Mouse (Mus musculus) stomach, embryonic 14.5 days (tissue): ENCODE measurements around the gene B3galnt1. TPM values are rescaled to one million over a fixed set of nuclear protein-coding genes. Genes with fewer than 3 reads are reported as not detected.

ENCODE experiments used
- ATAC-seq: fragments of 200-750 bp; cut with Nextera tagmentation; 2 replicates; pipeline ENCODE4 v1.8.0; 2017; ENCODE audit warnings: low read depth, moderate TSS enrichment; ENCODE audit not compliant: insufficient number of reproducible peaks, insufficient read depth, low FRiP score
- H3K27ac ChIP-seq: fragments of 300-500 bp; sonication (generic); 2 replicates; pipeline ENCODE4 v1.5.1; 2014; ENCODE audit warnings: mild to moderate bottlenecking, low read length, moderate library complexity, mixed read lengths
- H3K27me3 ChIP-seq: fragments of 300-500 bp; sonication (generic); 2 replicates; pipeline ENCODE4 v1.6.1; 2014; ENCODE audit warnings: low read length, control low read depth, mixed read lengths; ENCODE audit not compliant: control insufficient read depth, insufficient read depth
- H3K36me3 ChIP-seq: fragments of 300-500 bp; sonication (generic); 2 replicates; pipeline ENCODE4 v1.6.1; 2014; ENCODE audit warnings: mild to moderate bottlenecking, control low read depth, low read length, moderate library complexity, mixed read lengths; ENCODE audit not compliant: control insufficient read depth, insufficient read depth
- H3K4me1 ChIP-seq: fragments of 300-500 bp; sonication (generic); 2 replicates; pipeline ENCODE4 v1.6.1; 2014; ENCODE audit warnings: low read length, control low read depth, mixed read lengths; ENCODE audit not compliant: control insufficient read depth, insufficient read depth
- H3K4me2 ChIP-seq: fragments of 300-500 bp; sonication (generic); replicated peaks from 2 replicates; pipeline ENCODE4 v1.6.1; 2014; ENCODE audit warnings: low read depth, low read length, control low read depth
- H3K4me3 ChIP-seq: fragments of 300-500 bp; sonication (generic); 2 replicates; pipeline ENCODE4 v1.5.1; 2014; ENCODE audit warnings: low read depth, low read length, control low read depth
- H3K9ac ChIP-seq: fragments of 300-500 bp; sonication (generic); replicated peaks from 2 replicates; pipeline ENCODE4 v1.6.1; 2014; ENCODE audit warnings: low read depth, mild to moderate bottlenecking, control low read depth, low read length, moderate library complexity, mixed read lengths
- H3K9me3 ChIP-seq: fragments of 300-500 bp; sonication (generic); 2 replicates; pipeline ENCODE4 v1.6.1; 2016; ENCODE audit warnings: low read depth, low read length, control low read depth; ENCODE audit not compliant: control insufficient read depth
- WGBS: fragments of 180-500 bp; shearing (Covaris S2); extraction: QIAGEN DNeasy Blood & Tissue Kit; methylation state at CpG from one replicate; pipeline ENCODE4 v1.1.7; 2014; 5-methylcytosine and 5-hydroxymethylcytosine counted together
- polyA plus RNA-seq: library from polyadenylated mRNA; unstranded; fragments of >200 nt; fragmentation: Nextera tagmentation; extraction: Ambion mirVana; gene quantifications from 2 replicates; pipeline ENCODE4 v1.2.1, GENCODE M21; 2014

B3galnt1 gene
- polyA plus RNA-seq, 1 experiment from 2014 or later: 43.1 TPM

DNA sequence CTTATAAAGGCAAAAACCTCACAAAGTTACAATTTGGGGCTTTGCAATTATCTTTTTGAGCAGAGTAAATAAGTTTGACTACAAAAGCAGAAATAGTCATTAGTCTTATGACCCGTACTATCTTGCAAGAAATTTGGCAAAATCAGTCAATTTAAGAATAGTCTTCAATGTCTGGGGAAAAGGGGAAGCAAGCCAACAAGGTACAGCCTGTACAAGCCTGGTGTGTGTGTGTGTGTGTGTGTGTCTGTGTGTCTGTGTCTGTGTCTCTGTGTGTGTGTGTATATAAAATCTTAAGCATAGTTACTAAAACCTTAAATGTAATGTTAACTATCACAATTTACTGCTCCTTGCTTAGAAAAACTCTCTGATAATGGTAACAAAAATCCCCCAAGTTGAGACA is 8.2 kb upstream of the B3galnt1 start:
- no peaks in the 10 kb centered on the region for H3K36me3 ChIP-seq
- no peak for ATAC-seq
- no peaks in the 10 kb centered on the region for H3K4me1 ChIP-seq
- H3K4me2 ChIP-seq: no peak overlapping the region
- WGBS: 82% methylated on average over 1 of the region's 1 CpGs
- H3K27me3 ChIP-seq: no peaks in the 10 kb centered on the region
- no peak overlapping the region for H3K9ac ChIP-seq
- no peaks in the 10 kb centered on the region for H3K9me3 ChIP-seq
- H3K4me3 ChIP-seq: no peak overlapping the region
- H3K27ac ChIP-seq: no peak overlapping the region

DNA sequence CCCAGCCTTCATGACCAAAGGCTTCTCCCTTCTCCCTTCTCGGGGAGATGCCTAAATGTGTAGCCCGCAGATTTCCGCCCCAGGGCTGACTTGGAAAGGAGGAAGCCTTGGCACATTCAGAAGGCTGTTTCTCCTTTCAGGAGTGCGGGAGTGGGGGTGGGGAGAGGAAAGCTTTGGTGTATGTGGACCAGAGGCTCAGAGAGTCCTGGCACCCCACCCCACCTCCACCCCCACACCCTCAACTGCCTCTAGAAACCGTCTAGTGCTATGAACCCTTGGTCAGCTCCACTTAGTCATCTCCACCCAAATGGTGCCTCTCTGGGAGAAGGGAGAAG is 373 bp upstream of the B3galnt1 start:
- H3K4me3 ChIP-seq: peak overlapping the region; percentile 73

DNA sequence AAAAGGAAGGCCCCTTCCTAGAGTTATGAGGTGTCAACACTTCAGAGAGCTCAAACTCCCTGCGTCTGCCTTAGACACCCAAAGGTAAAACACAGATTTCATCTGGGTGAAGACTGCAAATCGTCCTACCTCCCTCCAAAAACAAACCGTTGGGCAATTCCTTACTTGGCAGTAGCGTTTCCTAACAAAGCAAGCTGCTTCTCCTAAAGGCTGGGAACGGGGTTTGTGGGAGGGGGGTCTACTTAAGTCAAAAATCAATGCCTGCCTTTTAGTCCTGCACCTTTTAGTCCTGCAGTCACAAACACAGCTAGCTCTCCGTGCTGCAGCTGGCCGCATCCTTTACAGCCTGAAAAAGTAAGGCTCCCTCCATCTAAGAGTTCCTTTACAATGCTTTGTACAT is 944 bp downstream of the B3galnt1 start:
- peak overlapping the region; percentile 79 for H3K4me2 ChIP-seq
- ATAC-seq: no peak
- no peaks in the 10 kb centered on the region for H3K9me3 ChIP-seq
- peak overlapping the region; percentile 81 for H3K9ac ChIP-seq
- no peaks in the 10 kb centered on the region for H3K36me3 ChIP-seq
- peak overlapping the region; percentile 73 for H3K4me3 ChIP-seq
- H3K27me3 ChIP-seq: no peaks in the 10 kb centered on the region
- peak overlapping the region; percentile 44 for H3K27ac ChIP-seq
- WGBS: 15% methylated on average over 7 of the region's 7 CpGs
- H3K4me1 ChIP-seq: no peaks in the 10 kb centered on the region; the same call in 1 of the 2 replicates

More for the DNA sequence above, 373 bp upstream of the B3galnt1 start:
- H3K4me1 ChIP-seq: no peaks in the 10 kb centered on the region; the same call in 1 of the 2 replicates
- H3K9ac ChIP-seq: peak overlapping the region; percentile 81; the same call in 1 of the 2 replicates
- H3K27me3 ChIP-seq: no peaks in the 10 kb centered on the region
- 16% methylated on average over 5 of the region's 5 CpGs for WGBS
- no peaks in the 10 kb centered on the region for H3K9me3 ChIP-seq
- H3K4me2 ChIP-seq: peak overlapping the region; percentile 79
- H3K36me3 ChIP-seq: no peaks in the 10 kb centered on the region
- H3K27ac ChIP-seq: no peak overlapping the region
- ATAC-seq: peak; percentile 12; the same call in 1 of the 2 replicates

DNA sequence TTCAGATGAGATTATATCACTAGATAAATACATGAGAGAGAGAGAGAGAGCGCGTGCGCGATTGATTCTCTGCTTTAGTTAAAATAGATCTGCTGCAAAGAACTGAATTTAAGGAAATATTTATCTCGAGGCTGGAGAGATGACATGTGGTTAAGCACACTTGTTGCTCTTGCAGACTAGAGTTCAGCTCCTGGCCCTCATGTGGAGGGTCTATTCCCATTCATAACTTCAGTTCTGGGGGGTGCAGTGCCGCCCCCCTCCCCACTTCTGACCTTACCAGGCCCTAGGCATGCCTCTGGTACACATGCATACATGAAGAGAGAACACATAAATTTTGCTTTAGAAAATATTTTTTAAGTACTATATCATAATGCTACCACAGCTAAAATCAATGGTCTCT is 1.5 kb downstream of the B3galnt1 start:
- H3K27me3 ChIP-seq: no peaks in the 10 kb centered on the region
- no peaks in the 10 kb centered on the region for H3K36me3 ChIP-seq
- no peak for ATAC-seq
- H3K4me3 ChIP-seq: peak overlapping the region; percentile 73; the same call in 1 of the 2 replicates
- no peak overlapping the region for H3K9ac ChIP-seq
- 82% methylated on average over 6 of the region's 6 CpGs for WGBS
- no peaks in the 10 kb centered on the region for H3K9me3 ChIP-seq
- no peaks in the 10 kb centered on the region; the same call in 1 of the 2 replicates for H3K4me1 ChIP-seq
- H3K4me2 ChIP-seq: peak overlapping the region; percentile 79
- no peak overlapping the region for H3K27ac ChIP-seq

DNA sequence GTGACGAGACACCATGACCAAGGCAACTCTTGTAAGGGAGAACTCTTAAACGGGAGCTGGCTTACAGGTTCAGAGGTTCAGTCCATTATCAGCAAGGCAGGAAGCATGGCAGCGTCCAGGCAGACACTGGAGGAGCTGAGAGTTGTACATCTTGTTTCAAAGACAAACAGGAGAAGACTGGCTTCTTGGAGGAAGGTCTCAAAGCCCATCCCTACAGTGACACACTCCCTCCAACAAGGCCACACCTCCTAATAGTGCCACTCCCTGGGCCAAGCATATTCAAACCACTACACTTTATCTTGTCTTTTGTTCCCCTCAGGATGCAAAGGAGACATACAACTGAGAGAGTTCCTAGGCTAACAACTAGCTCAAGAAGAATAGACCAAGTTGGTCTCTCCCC is 2.6 kb downstream of the B3galnt1 start:
- no peaks in the 10 kb centered on the region; the same call in 1 of the 2 replicates for H3K4me1 ChIP-seq
- H3K9me3 ChIP-seq: no peaks in the 10 kb centered on the region
- H3K27me3 ChIP-seq: no peaks in the 10 kb centered on the region
- H3K4me3 ChIP-seq: no peak overlapping the region
- 76% methylated on average over 3 of the region's 3 CpGs for WGBS
- H3K4me2 ChIP-seq: no peak overlapping the region
- no peak for ATAC-seq
- H3K27ac ChIP-seq: no peak overlapping the region
- H3K36me3 ChIP-seq: no peaks in the 10 kb centered on the region
- H3K9ac ChIP-seq: no peak overlapping the region

DNA sequence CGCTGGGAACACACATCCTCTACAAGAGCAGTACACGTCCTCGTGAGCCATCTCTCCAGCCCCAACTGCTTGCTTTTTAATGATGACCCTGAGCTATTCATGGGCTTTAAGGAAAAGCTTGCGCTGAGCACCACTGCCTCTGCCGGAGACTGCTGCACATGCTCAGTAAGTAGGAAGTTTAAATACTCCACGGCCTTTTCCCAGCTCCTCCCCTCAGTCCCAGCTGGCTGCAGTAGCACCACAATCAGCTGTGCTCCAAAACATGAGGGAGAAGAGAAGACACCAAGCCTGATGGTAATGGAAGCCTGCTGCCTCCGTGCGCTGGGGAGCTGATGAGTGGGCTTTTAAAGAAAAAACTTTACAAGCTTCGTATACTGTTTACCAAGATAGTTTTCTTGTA is 4.7 kb downstream of the B3galnt1 start:
- Histone ChIP-seq H3K4me1 (no peaks in the 10 kb centered on the region; the same call in 1 of the 2 replicates), H3K4me3 (no peak overlapping the region), H3K27ac (no peak overlapping the region), H3K9ac (no peak overlapping the region), H3K9me3 (no peaks in the 10 kb centered on the region), H3K27me3 (no peaks in the 10 kb centered on the region), H3K4me2 (no peak overlapping the region), H3K36me3 (no peaks in the 10 kb centered on the region)
- WGBS: 67% methylated on average over 9 of the region's 9 CpGs
- no peak for ATAC-seq

DNA sequence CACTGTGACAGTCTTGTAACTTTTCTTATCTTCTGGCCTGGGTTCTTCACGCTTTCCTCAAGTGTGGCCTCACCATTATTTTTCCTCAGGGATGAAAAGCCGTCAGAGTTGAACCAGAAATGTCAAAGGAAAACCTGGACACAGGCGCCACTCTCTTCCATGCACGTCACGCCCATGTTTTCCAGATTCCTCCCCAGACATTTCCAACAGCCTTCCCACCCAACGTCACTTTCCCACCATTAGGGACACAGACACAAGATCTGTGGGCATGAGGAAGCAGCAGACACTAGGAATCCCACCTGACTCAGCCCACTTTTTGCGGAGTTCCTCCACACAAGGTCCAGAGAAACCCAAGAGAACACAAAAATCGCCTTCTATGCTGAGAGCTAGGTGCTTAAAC is 5.3 kb downstream of the B3galnt1 start:
- 88% methylated on average over 8 of the region's 8 CpGs for WGBS
- no peak overlapping the region for H3K4me3 ChIP-seq
- no peak overlapping the region for H3K4me2 ChIP-seq
- no peaks in the 10 kb centered on the region for H3K9me3 ChIP-seq
- H3K36me3 ChIP-seq: no peaks in the 10 kb centered on the region
- no peak overlapping the region for H3K9ac ChIP-seq
- H3K27ac ChIP-seq: no peak overlapping the region
- H3K27me3 ChIP-seq: no peaks in the 10 kb centered on the region
- ATAC-seq: no peak
- H3K4me1 ChIP-seq: no peaks in the 10 kb centered on the region; the same call in 1 of the 2 replicates

DNA sequence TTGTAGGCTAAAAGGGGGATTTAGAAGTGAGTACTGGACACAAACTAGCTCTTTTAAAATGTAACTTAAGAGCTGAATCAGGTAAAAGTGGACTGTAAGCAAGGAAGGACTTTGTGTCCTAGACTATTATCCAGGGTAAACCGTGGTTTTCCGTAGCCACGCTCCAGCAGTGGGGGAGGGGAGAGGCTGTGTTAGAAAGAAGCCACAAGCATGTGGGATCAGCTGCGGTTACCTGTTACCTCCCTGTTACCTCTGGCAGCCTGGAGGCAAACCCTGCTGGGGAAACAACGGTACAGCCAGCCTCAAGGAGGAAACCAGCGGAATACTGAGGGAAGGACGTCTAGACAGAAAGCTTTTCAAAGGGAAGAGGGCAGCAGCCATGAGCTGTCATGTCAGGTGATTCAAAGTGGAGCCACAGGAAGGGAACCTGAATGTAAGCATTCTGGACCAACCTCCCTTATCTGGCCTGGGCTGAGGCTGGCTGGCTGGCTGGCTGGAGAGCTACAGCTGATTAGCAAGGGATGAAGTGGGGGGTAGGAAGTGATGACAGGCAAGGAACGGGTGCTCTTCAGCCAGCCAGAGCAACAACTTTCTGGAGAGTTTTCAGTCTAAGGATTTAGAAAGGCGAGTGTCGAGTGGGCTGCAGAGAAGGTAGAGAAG is 10.5 kb downstream of the B3galnt1 start:
- Histone ChIP-seq H3K27me3 (no peaks in the 10 kb centered on the region), H3K36me3 (no peaks in the 10 kb centered on the region), H3K27ac (no peak overlapping the region), H3K4me3 (no peak overlapping the region), H3K4me2 (no peak overlapping the region), H3K4me1 (no peaks in the 10 kb centered on the region), H3K9ac (no peak overlapping the region), H3K9me3 (no peaks in the 10 kb centered on the region)
- ATAC-seq: no peak
- WGBS: 40% methylated on average over 10 of the region's 10 CpGs

DNA sequence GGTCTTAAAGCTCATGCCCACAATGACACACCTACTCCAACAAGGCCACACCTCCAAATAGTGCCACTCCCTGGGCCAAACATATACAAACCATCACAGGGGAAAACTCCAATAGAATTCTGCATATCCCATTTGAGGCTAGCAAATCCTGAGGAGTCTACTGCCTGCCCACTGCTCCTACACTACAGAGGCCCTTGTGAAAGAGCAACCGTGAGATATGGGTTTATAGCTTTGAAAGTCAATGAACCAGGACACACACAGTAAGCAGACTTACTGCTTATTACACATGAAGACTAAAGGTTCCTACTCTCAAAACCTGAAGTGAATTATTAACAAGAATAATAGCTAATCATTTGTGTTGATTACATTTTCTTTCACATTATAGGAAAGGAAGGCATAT is 15.0 kb downstream of the B3galnt1 start:
- Histone ChIP-seq H3K4me2 (no peak overlapping the region), H3K36me3 (no peaks in the 10 kb centered on the region), H3K4me3 (no peak overlapping the region), H3K27me3 (no peaks in the 10 kb centered on the region), H3K9me3 (no peaks in the 10 kb centered on the region), H3K9ac (no peak overlapping the region), H3K4me1 (no peaks in the 10 kb centered on the region), H3K27ac (no peak overlapping the region)
- no peak for ATAC-seq
- 81% methylated on average over 1 of the region's 1 CpGs for WGBS
